Mouse (Mus musculus): ENCODE results near the gene Agxt2.

DNA sequence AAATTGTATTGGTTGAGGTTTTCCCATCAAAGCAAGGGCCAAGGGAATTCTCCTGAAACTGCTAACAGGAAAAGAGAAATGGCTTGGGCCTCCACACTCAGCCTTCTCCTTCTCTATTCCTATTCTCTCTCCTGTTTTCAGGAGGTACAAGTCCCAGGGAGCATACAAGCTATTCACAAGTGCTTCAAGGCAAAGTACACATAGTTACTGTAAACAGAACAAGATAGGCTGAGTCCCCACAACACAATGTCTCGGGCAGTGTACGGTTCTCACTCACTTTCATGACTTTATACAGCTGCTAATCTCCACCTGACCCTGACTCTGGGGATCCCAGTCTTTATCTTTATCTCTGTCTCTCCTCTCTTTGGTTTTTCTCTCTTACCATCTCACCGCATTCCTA is 17.1 kb downstream of the Agxt2 start:
- TF ChIP-seq CTCF (IDR thresholded peaks at IDR 0.05): no peak
- no peak for TF ChIP-seq EP300 (IDR thresholded peaks at IDR 0.05)

Data from lung, postnatal 0 days (tissue).